In the genomic region with DNA sequence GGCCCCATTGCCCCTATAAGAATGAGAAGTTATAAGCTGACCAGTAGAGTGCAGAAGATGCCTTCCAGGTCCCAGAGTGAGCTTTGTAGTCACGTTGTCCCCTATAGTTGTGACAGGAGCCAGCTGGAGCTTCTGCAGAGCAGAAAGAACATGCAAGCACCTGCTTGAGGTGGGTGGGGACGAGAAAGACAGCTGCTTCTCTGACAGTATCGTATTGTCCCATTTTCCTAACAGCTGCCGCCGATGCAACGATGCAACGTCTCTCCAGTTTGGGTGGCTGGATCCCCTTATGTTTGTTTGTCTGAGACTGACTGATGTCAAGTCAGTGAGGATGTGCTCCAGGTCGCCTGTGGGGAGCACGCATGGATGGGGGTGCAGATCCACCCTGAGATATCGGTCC, we compare ENCODE assay signal across 31 mouse cellular contexts. TPM values are rescaled to one million over a fixed set of nuclear protein-coding genes. Genes with fewer than 3 reads are reported as not detected.
DNase-seq lines count a peak whose midpoint lies in the region; ATAC-seq and TF ChIP-seq lines count a peak whose summit lies in the region.
"Had no signal": no experiment of that assay in that cellular context is flagged by ENCODE, and none has a peak within 500 bp of the region (broad histone marks: within the 10 kb centered on the region; RNA-seq: fewer than 3 reads in every experiment).

No protein-coding gene starts in this region.

- intact Hi-C loops in heart, postnatal 36 days (cut with DNase I): loop anchor here (5.0 kb wide), 1 partner anchor 94 kb away; no protein-coding TSS in a partner anchor

- peaks cover 33% of the 10 kb centered on the region for H3K4me1 ChIP-seq in heart, embryonic 10.5 days
- H3K4me1 ChIP-seq in limb, embryonic 14.5 days (ENCODE audit: control insufficient read depth, insufficient read depth, low read length): peaks cover 7% of the 10 kb centered on the region
- H3K4me1 ChIP-seq in limb, embryonic 10.5 days: peaks cover 13% of the 10 kb centered on the region
- H3K4me1 ChIP-seq: forebrain, embryonic 10.5 days had no signal

- H3K27ac ChIP-seq in heart, embryonic 10.5 days: peak overlapping the region; percentile 52; the same call in 1 of the 2 replicates
- no peak overlapping the region for H3K27ac ChIP-seq in limb, embryonic 14.5 days (replicated peaks; ENCODE audit: low read depth, low read length)
- H3K27ac ChIP-seq in limb, embryonic 10.5 days: no peak overlapping the region
- H3K27ac ChIP-seq: embryonic facial prominence, embryonic 13.5 days; forebrain, embryonic 10.5 days; forebrain, embryonic 13.5 days; gastrocnemius, adult 2 months; heart, embryonic 15.5 days; hindbrain, embryonic 14.5 days; hindbrain, postnatal 0 days had no signal

- H3K27me3 ChIP-seq in heart, embryonic 10.5 days (ENCODE audit: insufficient read depth, poor library complexity, severe bottlenecking): no peaks in the 10 kb centered on the region
- H3K27me3 ChIP-seq in limb, embryonic 14.5 days (ENCODE audit: control insufficient read depth, insufficient read depth, low read length): no peaks in the 10 kb centered on the region
- H3K27me3 ChIP-seq in limb, embryonic 10.5 days (ENCODE audit: low read depth, poor library complexity, severe bottlenecking): no peaks in the 10 kb centered on the region
- H3K27me3 ChIP-seq: embryonic facial prominence, embryonic 13.5 days; forebrain, embryonic 13.5 days; heart, embryonic 12.5 days; heart, embryonic 15.5 days; Patski had no signal

- no peak for DNase-seq in heart, embryonic 10.5 days (ENCODE audit: low spot score)
- DNase-seq in heart, postnatal 36 days: no peak
- peak; percentile 42 for DNase-seq in limb, embryonic 14.5 days (ENCODE audit: low spot score)
- DNase-seq in limb, embryonic 10.5 days (ENCODE audit: low spot score): no peak
- peak; percentile 71 for DNase-seq in brain, adult 2 months (ENCODE audit: low read depth, low spot score)
- no peak for DNase-seq in gastrocnemius, adult 18-20 months (ENCODE audit: low spot score)
- DNase-seq: adrenal gland, postnatal 10 days; adrenal gland, postnatal 36 days; B cell, adult 2 months; cerebellum, adult 11 months; cerebellum, adult 2 months; cerebellum, adult 9-11 months; cerebellum, postnatal 25 days; gastrocnemius, adult 2 months; gastrocnemius, postnatal 14 days; heart, adult 11 months; heart, postnatal 10 days; heart, postnatal 4 days had no signal

- no peak overlapping the region for H3K4me2 ChIP-seq in limb, embryonic 14.5 days (replicated peaks; ENCODE audit: low read depth, low read length, severe bottlenecking)
- H3K4me2 ChIP-seq: embryonic facial prominence, embryonic 13.5 days; forebrain, embryonic 13.5 days; heart, embryonic 12.5 days; heart, embryonic 15.5 days; hindbrain, embryonic 14.5 days had no signal

- H3K36me3 ChIP-seq in heart, embryonic 10.5 days: no peaks in the 10 kb centered on the region
- peaks cover 3% of the 10 kb centered on the region; the same call in 1 of the 2 replicates for H3K36me3 ChIP-seq in limb, embryonic 14.5 days (ENCODE audit: control insufficient read depth, insufficient read depth, low read length)
- no peaks in the 10 kb centered on the region; the same call in 1 of the 2 replicates for H3K36me3 ChIP-seq in limb, embryonic 10.5 days
- H3K36me3 ChIP-seq: G1E; heart, embryonic 12.5 days; heart, embryonic 15.5 days had no signal

- no peak overlapping the region for H3K4me3 ChIP-seq in heart, embryonic 10.5 days
- no peak overlapping the region for H3K4me3 ChIP-seq in limb, embryonic 14.5 days (replicated peaks; ENCODE audit: low read length)
- H3K4me3 ChIP-seq in limb, embryonic 10.5 days: no peak overlapping the region
- H3K4me3 ChIP-seq: embryonic facial prominence, embryonic 13.5 days; forebrain, embryonic 10.5 days; forebrain, embryonic 13.5 days; gastrocnemius, adult 2 months; heart, embryonic 12.5 days; heart, embryonic 15.5 days had no signal

- no peak for TF ChIP-seq POLR2A in limb, embryonic 14.5 days (IDR thresholded peaks at IDR 0.05; ENCODE audit: borderline replicate concordance, extremely low read depth, insufficient read depth, insufficient read length)

- ATAC-seq in limb, embryonic 14.5 days (ENCODE audit: low FRiP score, low read depth): peak; percentile 48; the same call in 1 of the 2 replicates
- ATAC-seq: forebrain, embryonic 13.5 days; forebrain, embryonic 16.5 days; hindbrain, postnatal 0 days; inflammation-experienced regulatory T-cells, adult 6 months; Patski had no signal

- H3K9me3 ChIP-seq in heart, embryonic 10.5 days: no peaks in the 10 kb centered on the region
- H3K9me3 ChIP-seq in limb, embryonic 14.5 days (ENCODE audit: control insufficient read depth, low read length): no peaks in the 10 kb centered on the region
- H3K9me3 ChIP-seq in limb, embryonic 10.5 days (replicated peaks): no peaks in the 10 kb centered on the region
- H3K9me3 ChIP-seq: embryonic facial prominence, embryonic 13.5 days; forebrain, embryonic 10.5 days; forebrain, embryonic 13.5 days; G1E; heart, embryonic 12.5 days; heart, embryonic 15.5 days had no signal

- WGBS in heart, embryonic 10.5 days: 81% methylated on average over 10 of the region's 10 CpGs
- 73% methylated on average over 10 of the region's 10 CpGs for WGBS in limb, embryonic 14.5 days
- WGBS in limb, embryonic 10.5 days: 86% methylated on average over 10 of the region's 10 CpGs

- no peak overlapping the region for H3K9ac ChIP-seq in limb, embryonic 14.5 days (ENCODE audit: low read depth, low read length, severe bottlenecking)
- H3K9ac ChIP-seq: embryonic facial prominence, embryonic 13.5 days; forebrain, embryonic 13.5 days; heart, embryonic 12.5 days; heart, embryonic 15.5 days; hindbrain, embryonic 14.5 days had no signal

RNA-seq across cellular contexts. Expression of a gene that starts 34.4 kb away (rescaled TPM):
- polyA plus RNA-seq in heart, embryonic 10.5 days (2016; fragmentation: Nextera tagmentation; extraction: Ambion mirVana): 0.07 and 1.0 TPM in 2 replicates
- under 1 TPM; 0.19 to 0.35 TPM for total RNA-seq in heart, postnatal 36 days (2021)
- polyA plus RNA-seq in limb, embryonic 14.5 days (2012; rRNA removed): 0.08 and 0.10 TPM in 2 replicates
- not detected in 2 replicates for polyA plus RNA-seq in limb, embryonic 14.5 days (2014; fragmentation: Nextera tagmentation; extraction: Ambion mirVana)
- not detected in 2 replicates for polyA plus RNA-seq in limb, embryonic 10.5 days (2016; fragmentation: Nextera tagmentation; extraction: Ambion mirVana)
- total RNA-seq in gastrocnemius, adult 18-20 months (2021): under 1 TPM in 1 of 2 experiments, not detected in 1; 0.11 TPM
- total RNA-seq: CH12.LX; common myeloid progenitor, adult 5-6 weeks; gastrocnemius, adult 2 months; gastrocnemius, postnatal 14 days; heart, postnatal 10 days; heart, postnatal 4 days had no signal
- polyA plus RNA-seq: embryonic facial prominence, embryonic 13.5 days; forebrain, embryonic 16.5 days; G1E; hindbrain, embryonic 14.5 days; hindbrain, postnatal 0 days; inflammation-experienced regulatory T-cells, adult 6 months; Patski had no signal

RNA-seq across cellular contexts. Expression of a gene that starts 45.7 kb away (rescaled TPM):
- 3.4 and 12.1 TPM in 2 replicates for polyA plus RNA-seq in heart, embryonic 10.5 days (2016; fragmentation: Nextera tagmentation; extraction: Ambion mirVana)
- under 1 TPM; 0.46 to 0.58 TPM for total RNA-seq in heart, postnatal 36 days (2021)
- polyA plus RNA-seq in limb, embryonic 14.5 days (2012; rRNA removed): 0.19 and 0.28 TPM in 2 replicates
- 0.22 and 0.26 TPM in 2 replicates for polyA plus RNA-seq in limb, embryonic 14.5 days (2014; fragmentation: Nextera tagmentation; extraction: Ambion mirVana)
- polyA plus RNA-seq in limb, embryonic 10.5 days (2016; fragmentation: Nextera tagmentation; extraction: Ambion mirVana): 0.53 and 0.64 TPM in 2 replicates
- total RNA-seq in gastrocnemius, adult 18-20 months (2021): under 1 TPM in 1 of 2 experiments, not detected in 1; 0.21 TPM
- total RNA-seq: CH12.LX; gastrocnemius, adult 2 months; gastrocnemius, postnatal 14 days had no signal
- polyA plus RNA-seq: cerebellum, adult 2 months; G1E; inflammation-experienced regulatory T-cells, adult 6 months; Patski had no signal

Comparison
In these comparisons a context has a peak if more than half of its experiments do, and no peak if none do; other contexts are left out.
1. DNase-seq: peak in limb, embryonic 14.5 days (single experiment) and brain, adult 2 months (single experiment); none in heart, embryonic 10.5 days (single experiment), heart, postnatal 36 days (0 of 2), limb, embryonic 10.5 days (single experiment) and gastrocnemius, adult 18-20 months (single experiment).